Mouse (Mus musculus) adrenal gland, postnatal 4 days (tissue): ENCODE data around the gene Iglon5. TPM values are rescaled to one million over a fixed set of nuclear protein-coding genes. Genes with fewer than 3 reads are reported as not detected.

Experiments
- DNase-seq, 2 experiments: peaks; one replicate each; pipeline ENCODE4 v3.0.0; 2021 to 2022; ENCODE audit warnings: low spot score in 2 of 2, mixed read lengths in 2 of 2
- microRNA-seq: library from miRNA; unstranded; fragments of <30 nt; microRNA quantifications from one replicate; pipeline ENCODE4 v1.2.0, GENCODE M21; 2021
- total RNA-seq, 2 experiments: library from RNA; stranded (reverse); gene quantifications; 2 replicates each; pipeline ENCODE4 v1.2.3; 2021

The Iglon5 gene
- total RNA-seq, 2 experiments from 2014 or later: 3.2 to 3.8 TPM

DNA sequence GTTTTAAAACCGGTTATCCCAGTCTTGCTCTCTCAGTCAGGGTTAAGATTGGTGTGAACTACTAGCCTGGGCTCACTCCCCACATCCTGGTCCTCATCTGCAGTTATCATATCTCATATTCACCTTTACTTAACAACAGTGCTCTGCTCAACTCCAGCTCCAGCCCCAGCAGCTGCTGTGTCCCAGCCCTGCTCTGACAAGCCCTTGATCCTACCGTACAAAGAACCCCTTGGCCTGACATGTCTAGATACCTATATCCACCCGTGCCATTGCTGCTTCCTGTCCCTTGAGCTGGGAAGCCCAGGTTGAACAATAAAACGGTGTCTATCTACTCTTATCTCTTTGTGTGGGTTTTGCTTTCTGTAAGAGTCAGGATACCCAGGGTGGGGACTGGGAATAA, 60.4 kb downstream of the Iglon5 start:
- DNase-seq: no peak

DNA sequence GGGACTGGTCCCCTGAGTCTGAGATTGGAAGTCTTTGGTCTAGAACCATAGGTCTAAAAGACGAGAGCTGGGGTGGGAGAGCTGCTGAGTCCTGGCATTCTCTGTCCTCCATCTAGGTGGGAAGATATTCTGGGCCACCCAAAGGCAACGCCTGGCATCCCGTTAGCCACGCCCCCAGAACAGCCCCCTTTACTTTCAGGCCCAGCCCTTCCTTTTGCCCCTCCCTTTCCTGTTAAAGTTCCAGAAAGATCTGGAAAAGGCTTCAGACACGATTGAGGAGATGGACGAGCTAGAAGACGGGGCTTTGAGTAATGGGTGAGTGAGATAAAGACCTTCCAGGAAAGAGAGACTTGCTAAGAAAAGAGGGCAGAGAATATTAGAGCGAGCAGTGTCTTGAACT, 62.5 kb downstream of the Iglon5 start, which contains the start of gene Lim2:
TSS of gene Lim2 (plus strand) at position 265 of the 400 bp plus-strand sequence.
- DNase-seq: no peak

DNA sequence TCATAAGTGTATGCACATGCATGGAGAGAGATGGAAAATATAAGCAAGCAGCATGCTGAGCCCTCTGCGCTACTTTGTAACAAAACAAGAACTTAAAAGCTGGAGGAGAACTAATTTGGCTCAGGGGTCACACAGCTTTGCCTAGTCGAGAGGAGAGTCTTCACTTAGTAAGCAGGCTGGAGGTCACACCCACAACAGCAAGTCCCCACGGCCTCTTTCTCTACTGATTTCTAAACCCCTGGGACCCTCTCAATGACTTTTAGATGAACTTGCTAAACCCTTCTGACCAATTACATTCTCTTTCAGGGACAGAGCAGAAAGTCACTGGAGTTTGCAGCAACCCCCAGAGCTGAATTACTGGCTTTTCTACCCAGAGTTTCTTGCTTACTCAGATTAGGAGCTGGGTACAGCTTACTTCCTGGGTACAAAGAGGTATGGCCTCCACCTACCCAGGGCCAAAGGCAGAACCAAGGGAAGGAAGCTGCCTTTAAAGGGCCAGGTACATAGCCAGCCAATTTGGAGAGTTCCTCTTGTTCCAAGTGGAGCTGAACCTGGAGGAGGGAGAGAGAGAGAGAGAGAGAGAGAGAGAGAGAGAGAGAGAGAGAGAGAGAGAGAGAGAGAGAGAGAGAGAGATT, 65.8 kb downstream of the Iglon5 start:
- DNase-seq: no peak

DNA sequence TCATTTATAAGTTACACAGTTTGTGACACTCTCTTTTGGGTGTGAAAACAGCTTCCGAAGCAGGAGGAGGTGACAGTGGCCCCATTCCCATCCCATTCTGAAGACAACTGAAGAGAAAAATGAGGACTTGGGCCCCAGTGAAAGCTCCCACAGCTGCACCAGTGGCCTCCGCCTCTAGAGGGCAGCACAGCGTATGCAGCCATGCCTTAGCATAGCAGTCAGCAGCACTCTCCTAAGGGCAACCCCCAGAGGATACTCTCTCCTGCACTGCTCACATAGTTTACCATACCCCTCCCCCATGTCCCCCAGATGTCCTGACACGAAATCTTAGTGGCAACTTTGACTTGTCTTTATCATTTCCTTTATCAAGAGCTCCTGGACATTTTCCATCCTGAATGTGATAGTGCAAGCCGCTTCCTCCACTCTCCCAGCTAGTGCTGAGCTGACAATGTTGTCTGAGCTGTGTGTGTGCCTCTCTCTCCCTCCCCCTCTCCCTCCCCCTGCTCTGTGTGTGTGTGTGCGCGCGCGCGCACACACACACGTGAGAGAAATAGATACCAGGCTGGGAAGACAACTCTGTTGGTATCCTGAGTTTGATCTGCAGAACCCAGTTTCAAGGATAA, 66.8 kb downstream of the Iglon5 start:
- peak; percentile 60 to 76 for DNase-seq

Small RNA genes within 50 kb of the gene (microRNA-seq; reads per million reads assigned to microRNA genes)
- not detected for gene Mir7051

Other genes with a start within 250 kb of the Iglon5 start
- 10 to 100 TPM; 19.0 to 19.5 TPM for gene Zfp715, start 176.8 kb downstream of the Iglon5 start, total RNA-seq
- under 1 TPM in 1 of 2 experiments, not detected in 1; 0.17 TPM for gene Siglecf, start 138.7 kb downstream of the Iglon5 start, total RNA-seq
- gene Siglecg, start 81.9 kb downstream of the Iglon5 start, total RNA-seq: under 1 TPM; 0.36 to 0.62 TPM
- not detected for gene Lim2, start 62.4 kb downstream of the Iglon5 start, total RNA-seq
- under 1 TPM in 1 of 2 experiments, not detected in 1; 0.68 TPM for gene Nkg7, start 53.0 kb downstream of the Iglon5 start, total RNA-seq
- not detected for gene Cldnd2, start 49.3 kb downstream of the Iglon5 start, total RNA-seq
- 100 to 1,000 TPM; 378 to 458 TPM for gene Etfb, start 46.0 kb downstream of the Iglon5 start, total RNA-seq
- gene Gm45233, start 45.9 kb downstream of the Iglon5 start, total RNA-seq: 1 to 10 TPM; 2.1 to 2.7 TPM
- 1 to 10 TPM; 7.0 to 7.2 TPM for gene Vsig10l, start 26.9 kb downstream of the Iglon5 start, total RNA-seq
- gene 4931406B18Rik, start 15.9 kb upstream of the Iglon5 start, total RNA-seq: not detected
- gene Cd33, start 54.4 kb upstream of the Iglon5 start, total RNA-seq: 1 to 10 TPM; 3.0 to 4.1 TPM
- 1 to 10 TPM; 3.4 TPM for gene Zfp658, start 72.2 kb upstream of the Iglon5 start, total RNA-seq
- gene Zfp719, start 89.5 kb upstream of the Iglon5 start, total RNA-seq: 10 to 100 TPM; 17.6 to 18.9 TPM
- under 1 TPM; 0.22 to 0.28 TPM for gene Zfp819, start 117.1 kb upstream of the Iglon5 start, total RNA-seq
- under 1 TPM in 1 of 2 experiments, not detected in 1; 0.14 TPM for gene Ceacam18, start 144.6 kb upstream of the Iglon5 start, total RNA-seq
- 1 to 10 TPM; 2.1 to 2.2 TPM for gene Siglece, start 170.1 kb upstream of the Iglon5 start, total RNA-seq
- 10 to 100 TPM; 12.0 to 12.6 TPM for gene Ctu1, start 181.9 kb upstream of the Iglon5 start, total RNA-seq
- gene Klk14, start 200.3 kb upstream of the Iglon5 start, total RNA-seq: under 1 TPM in 1 of 2 experiments, not detected in 1; 0.31 TPM
- not detected for gene Klk13, start 222.5 kb upstream of the Iglon5 start, total RNA-seq